Mouse (Mus musculus) lung, postnatal 25 days (tissue): ENCODE data around the gene Cacng5.

Experiments
- DNase-seq: peaks from one replicate; pipeline ENCODE4 v3.0.0; 2022; ENCODE audit warnings: low spot score

The Cacng5 gene

GRCm38 (mm10) chr11:107887342-107887741 is 27.5 kb downstream of the Cacng5 start:
- no peak for DNase-seq

- DNase-seq = no peak
Observed at GRCm38 (mm10) chr11:107876840-107877239, 38.0 kb downstream of the Cacng5 start.

- peak; percentile 23 for DNase-seq
Observed at GRCm38 (mm10) chr11:107875861-107876494, 38.9 kb downstream of the Cacng5 start.

- DNase-seq = no peak
Observed at GRCm38 (mm10) chr11:107872743-107873142, 42.1 kb downstream of the Cacng5 start.

GRCm38 (mm10) chr11:107867509-107867908 is 47.3 kb downstream of the Cacng5 start:
- no peak for DNase-seq

- peak; percentile 57 for DNase-seq
Observed at GRCm38 (mm10) chr11:107865128-107865527, 49.7 kb downstream of the Cacng5 start.

- peak; percentile 51 for DNase-seq
Observed at GRCm38 (mm10) chr11:107864024-107864423, 50.8 kb downstream of the Cacng5 start.

- no peak for DNase-seq
Observed at GRCm38 (mm10) chr11:107861738-107862137, 53.1 kb downstream of the Cacng5 start.

GRCm38 (mm10) chr11:107859871-107860270 is 55.0 kb downstream of the Cacng5 start:
- DNase-seq = no peak

GRCm38 (mm10) chr11:107859288-107859687 is 55.6 kb downstream of the Cacng5 start:
- DNase-seq = peak; percentile 36

GRCm38 (mm10) chr11:107853088-107853487 is 61.8 kb downstream of the Cacng5 start:
- peak; percentile 38 for DNase-seq

- no peak for DNase-seq
Observed at GRCm38 (mm10) chr11:107849621-107850020, 65.2 kb downstream of the Cacng5 start.

- no peak for DNase-seq
Observed at GRCm38 (mm10) chr11:107844175-107844574, 70.7 kb downstream of the Cacng5 start.

GRCm38 (mm10) chr11:107833351-107834040 is 81.4 kb downstream of the Cacng5 start:
- no peak for DNase-seq
